Mouse (Mus musculus): ENCODE measurements around the gene Kat2a.

Gene Kat2a

DNA sequence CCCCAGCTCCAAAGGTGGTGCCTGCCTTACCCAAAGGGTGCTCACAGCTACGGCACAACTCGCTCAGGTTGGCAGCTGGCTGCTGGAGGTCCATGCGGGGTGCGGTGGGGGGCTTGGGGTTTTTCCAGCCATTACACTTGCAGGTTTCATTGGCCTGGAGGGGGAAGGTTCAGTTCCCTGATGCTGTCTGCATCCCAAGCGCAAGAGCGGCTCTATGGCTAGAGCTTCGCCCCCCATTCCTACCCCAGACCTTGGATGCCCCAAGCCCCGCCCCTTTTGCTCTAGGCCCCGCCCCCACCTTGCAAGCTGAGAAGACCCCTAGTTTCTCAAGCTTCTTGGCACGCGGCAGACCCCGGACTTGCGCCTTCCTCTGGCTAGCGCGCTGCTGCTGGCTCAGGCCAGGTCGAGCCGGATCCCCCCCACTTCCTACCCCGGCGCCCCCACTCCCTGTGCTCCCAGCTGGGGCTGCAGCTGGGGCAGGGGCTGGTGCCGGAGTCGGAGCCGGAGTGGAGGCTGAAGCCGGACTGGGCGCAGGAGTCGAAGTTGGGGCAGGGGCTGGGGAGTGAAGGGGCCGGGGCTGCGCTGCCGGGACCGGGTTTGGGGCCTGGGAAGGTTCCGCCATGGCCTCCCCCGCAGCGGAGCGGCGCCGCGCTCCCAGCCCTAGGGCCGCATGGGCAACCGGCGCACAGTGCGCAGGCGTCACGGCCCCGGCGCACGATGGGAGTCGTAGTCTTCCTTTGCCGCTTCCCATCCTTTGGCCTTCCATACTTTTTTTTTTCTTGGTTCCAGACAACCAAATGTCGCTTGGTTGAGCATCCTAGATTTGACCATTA is at the start of gene Kat2a:
TSS of gene Kat2a (minus strand) at position 683 of the 833 bp plus-strand sequence.
- peak; percentile 85 for DNase-seq (ENCODE audit: extremely low read depth, insufficient read length, low spot score)

DNA sequence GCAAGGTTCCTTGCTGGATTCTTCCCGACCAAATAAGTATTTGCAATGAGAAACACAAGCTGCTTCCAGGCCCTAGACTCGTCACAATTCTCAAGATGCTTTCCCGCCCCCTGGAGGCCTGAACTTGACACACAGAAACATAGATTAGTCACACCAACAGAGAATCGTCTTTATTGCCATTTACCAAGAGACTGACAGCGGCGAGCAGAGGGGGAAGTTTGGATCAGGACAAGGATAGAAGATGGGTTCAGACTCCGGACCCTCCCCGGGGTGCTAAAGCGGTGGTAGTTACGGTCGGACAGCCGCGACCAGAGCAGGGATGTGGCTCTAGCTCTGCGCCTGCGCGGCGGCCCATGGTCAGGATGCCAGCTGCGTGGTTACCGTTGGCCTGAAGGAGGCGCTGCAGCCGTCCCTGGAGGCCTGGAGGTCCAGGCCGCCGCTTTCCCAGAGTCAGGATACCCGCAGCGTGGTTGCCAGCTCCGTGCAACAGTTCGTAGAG is 49.3 kb upstream of the Kat2a start:
- no peak for DNase-seq (ENCODE audit: extremely low read depth, insufficient read length, low spot score)

DNA sequence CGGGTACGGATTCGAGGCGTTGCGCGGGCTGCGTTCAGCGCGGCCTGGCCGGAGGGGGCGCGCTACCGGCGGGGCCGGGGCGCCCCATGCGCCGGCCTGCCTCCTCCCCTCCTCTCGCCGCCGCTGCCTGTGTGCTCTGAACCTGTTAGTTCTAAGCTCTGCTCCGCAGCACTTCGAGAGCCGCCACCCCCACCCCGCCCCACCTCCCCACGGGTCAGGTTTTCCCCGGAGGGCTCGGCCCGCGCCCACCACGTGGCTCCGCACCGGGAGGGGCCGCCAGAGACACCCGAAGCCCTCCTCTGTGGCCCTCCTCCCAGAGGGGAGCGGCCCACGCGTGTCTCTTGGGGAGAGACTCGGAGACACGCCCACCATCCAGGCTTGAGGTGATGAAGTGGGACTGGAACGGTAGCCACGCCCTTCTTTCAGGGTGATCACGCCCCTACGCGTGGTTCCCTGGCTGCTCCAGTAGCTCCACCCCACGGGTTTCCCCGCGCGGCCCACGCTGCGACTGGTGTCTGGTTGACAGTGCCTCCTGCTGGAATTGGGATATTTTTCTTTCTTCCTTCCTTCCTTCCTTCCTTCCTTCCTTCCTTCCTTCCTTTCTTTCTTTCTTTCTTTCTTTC is 47.5 kb upstream of the Kat2a start, which contains the start of gene Kcnh4:
TSS of gene Kcnh4 (minus strand) at position 332 of the 623 bp plus-strand sequence.
- no peak for DNase-seq (ENCODE audit: extremely low read depth, insufficient read length, low spot score)

DNA sequence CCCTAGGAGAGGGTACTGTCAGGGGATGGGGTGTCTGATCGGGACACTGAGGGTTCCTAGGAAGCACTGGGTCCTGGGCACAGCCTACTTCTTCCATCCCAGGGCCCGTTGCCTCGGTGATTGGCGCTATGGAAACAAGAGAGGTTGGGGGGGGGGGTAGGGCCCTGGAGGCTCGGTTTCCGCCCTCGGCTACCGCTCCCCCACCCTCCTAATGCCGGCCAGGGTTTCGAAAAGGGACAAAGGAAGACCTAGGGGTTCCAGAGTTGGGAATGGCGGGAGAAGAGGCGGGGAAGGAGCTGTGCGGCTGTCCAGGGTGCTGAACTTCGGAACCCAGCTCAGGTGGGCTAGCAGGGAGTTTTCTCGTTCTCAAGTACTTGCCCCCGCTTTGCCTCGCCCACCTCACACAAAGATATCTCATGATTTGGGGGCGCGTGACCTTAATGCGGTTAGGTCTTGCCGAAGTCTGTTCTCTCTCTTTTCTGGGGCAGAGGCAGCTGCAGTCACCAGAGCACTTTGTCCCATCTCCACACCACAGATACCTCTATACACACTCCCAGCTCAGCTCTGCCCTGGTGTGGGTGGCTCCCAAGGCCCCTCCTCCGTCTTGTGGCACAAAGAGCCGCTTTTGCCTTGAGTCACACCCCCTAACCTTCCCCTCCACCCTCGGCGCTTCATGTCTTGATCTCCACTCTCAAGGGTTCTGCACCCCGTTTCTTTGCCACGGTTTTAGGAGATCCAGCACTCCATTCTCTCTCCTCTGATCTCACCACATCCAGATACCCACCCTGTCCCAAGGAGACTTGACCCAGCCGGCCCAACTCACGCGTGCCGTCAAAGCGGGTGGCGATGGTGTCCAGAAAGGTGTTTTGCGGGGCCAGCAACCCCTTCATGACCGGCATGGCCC is 46.7 kb upstream of the Kat2a start:
- no peak for DNase-seq (ENCODE audit: extremely low read depth, insufficient read length, low spot score)

DNA sequence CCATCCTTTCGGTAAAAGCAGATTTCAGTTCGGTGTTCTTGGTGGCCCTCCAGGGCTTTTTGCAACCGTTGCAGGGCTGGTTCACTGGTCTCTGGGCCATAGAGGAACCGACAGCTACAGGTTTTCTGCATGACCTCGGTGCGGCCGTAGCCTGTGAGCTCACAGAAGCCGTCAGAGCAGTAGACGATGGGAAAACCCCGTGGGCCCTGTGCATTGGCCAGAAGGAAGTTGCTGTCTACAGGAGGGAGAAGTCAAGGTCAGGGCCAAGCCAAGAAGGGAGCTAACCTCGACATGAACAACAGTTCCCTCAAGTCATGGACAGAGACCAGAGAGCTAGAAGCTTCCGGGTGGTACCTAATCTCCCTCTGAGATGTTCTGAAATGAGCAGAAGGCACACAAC is 45.3 kb upstream of the Kat2a start:
- no peak for DNase-seq (ENCODE audit: extremely low read depth, insufficient read length, low spot score)

DNA sequence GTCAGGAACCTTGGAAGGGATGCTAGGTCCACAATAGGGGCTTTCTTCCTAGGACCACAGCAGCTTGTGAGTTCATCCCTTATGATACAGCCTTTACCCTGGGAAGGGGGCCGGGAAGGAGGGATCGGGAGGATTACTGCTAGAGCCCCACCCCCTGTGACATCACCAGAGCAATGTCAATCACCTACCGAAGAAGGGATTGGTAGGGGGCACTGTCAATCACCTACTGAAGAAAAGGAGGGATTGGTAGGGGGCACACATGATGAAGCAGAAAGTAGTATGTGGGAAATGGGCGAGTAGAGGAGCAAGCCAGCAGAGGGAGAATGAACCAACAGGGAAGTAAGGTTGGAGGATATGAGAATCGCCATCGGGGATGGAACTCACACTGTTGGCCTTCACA is 44.2 kb upstream of the Kat2a start:
- no peak for DNase-seq (ENCODE audit: extremely low read depth, insufficient read length, low spot score)

DNA sequence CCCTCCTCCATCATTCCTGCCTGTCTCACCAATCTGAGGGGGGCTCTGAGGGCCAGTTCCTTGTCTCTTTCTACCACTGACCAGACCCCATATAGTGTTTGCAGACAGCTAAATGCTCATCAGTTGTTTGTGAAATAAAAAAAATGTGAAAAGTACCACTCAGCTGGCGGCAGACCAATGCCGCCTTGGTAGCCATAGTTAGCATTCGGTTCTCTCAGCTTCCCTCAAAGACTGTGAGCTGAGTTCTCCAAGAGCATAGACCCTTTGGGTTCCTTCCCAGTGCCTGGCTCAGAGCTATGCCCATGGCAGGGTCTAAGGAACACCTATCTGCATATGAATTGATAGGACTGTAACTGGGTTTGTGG is 42.4 kb upstream of the Kat2a start:
- DNase-seq (ENCODE audit: extremely low read depth, insufficient read length, low spot score): no peak

DNA sequence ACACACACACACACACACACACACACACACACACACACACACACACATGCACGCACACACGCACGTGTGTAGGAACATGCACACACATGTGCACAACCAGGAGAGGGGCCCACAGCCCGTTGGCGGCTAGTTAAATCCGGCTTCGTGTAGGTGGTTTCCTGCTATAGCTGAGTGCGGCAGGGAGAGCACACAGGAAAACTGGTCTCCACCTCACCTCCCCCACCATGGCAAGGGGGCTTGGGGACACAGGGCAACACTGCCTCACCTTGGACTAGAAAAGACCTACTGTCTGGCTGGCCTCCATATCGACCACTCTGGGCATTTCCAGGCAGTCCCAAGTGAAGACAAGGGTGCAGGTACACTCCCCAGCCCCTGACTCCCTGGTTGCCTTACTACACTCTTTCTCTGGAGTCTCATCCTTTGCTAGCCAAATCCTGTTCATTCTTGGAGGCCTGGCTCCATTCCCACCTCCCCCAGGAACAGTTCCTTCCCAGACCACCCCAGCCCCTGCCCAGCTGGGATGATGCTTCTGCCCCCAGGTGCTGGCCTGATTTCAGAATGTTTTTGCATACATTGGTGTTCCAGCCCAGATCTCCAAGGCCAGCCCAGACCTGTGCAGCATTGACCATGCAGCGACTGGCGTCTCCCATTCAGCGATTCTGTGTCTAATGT is 41.9 kb upstream of the Kat2a start:
- no peak for DNase-seq (ENCODE audit: extremely low read depth, insufficient read length, low spot score)

DNA sequence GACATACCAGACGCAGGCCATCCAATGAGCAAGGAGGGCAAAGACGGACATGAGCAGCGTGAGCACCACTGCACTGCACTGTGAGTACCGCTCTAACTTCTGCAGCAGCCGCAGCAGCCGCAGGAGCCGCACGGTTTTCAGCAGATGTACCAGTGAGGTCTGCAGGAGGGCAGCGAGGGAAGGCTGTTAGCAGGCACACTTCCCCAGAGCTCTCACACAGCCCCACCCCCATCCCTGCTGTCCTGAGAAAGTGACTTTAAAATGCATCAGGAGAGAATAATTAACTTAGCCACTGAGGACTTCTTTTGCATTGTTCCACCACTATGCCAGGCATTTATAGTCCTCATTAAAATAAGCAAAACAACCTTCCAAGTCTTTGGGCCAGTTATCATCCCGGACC is 40.0 kb upstream of the Kat2a start:
- DNase-seq (ENCODE audit: extremely low read depth, insufficient read length, low spot score): no peak

DNA sequence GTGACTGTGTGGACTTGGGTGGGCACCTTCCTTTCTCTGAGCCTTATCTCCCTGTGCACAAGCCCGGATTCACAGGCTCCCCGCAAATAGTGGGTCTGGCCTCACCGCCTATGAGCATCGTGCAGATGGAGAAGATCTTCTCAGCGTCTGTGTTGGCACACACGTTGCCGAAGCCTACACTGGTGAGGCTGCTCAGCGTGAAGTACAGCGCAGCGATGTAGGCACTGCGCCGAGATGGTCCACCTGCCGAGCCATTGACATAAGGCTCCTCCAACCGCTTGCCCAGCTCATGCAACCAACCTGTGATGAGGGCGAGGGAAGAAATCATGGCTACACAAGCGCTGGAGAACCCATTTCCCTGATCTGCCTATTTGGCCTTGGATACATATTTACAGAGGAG is 37.9 kb upstream of the Kat2a start:
- no peak for DNase-seq (ENCODE audit: extremely low read depth, insufficient read length, low spot score)

DNA sequence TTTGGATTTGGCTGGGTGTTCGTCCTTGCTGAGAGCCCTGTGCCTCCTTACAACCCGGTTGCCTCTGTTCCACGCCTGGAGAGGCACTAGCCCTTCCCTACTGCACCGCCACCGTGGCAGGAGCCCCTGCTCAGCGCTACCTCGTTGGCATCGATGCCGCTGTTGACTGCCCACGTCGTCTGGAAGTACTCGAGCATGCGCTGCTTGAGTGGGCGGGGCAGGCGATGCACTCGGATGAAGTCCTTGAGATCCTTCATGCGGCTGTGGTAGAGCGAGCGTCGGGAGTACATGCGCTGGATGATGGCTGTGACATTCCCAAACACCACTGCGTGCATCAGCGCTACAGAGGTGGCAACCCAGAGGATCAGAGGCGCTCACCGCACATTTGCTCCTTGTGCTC is 37.2 kb upstream of the Kat2a start:
- DNase-seq (ENCODE audit: extremely low read depth, insufficient read length, low spot score): no peak

DNA sequence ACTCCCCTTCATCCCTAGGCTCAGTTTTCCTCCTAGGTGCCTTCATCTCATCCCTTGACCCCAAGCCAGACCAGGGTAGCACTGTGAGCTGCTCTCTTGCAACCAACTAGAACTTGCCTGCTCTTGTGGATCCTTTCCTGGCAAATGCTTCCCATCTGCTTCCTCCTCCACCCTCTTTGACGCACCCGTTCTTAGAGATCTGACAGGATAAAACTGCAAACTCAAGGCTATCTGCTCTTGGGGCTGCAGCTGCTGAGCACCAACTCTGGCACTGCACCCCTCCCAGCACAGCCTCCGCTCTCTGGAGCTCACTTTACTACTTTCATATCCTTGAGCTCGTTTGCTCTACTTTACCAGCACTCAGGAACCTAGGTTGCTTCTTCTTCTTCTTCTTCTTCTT is 36.4 kb upstream of the Kat2a start:
- DNase-seq (ENCODE audit: extremely low read depth, insufficient read length, low spot score): no peak

DNA sequence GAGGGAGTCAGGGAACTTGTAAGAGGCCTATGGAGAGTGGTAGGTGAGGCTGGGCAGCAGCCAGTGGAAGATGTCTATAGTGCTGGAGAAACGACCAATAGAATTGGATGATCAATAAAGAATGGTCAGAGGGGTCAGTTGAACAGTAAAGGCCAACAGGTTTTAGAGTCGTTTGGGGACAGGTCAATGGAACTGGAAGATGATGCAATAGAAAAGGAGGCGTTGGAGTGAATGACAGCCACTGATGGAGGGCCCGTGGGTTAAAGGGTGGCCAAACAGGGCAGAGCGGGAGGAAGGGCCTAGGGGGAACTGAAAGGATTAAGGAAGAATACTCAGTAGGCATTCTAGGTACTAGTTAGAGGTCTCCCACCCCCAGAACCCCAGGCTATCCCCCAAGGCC is 34.8 kb upstream of the Kat2a start:
- DNase-seq (ENCODE audit: extremely low read depth, insufficient read length, low spot score): no peak

DNA sequence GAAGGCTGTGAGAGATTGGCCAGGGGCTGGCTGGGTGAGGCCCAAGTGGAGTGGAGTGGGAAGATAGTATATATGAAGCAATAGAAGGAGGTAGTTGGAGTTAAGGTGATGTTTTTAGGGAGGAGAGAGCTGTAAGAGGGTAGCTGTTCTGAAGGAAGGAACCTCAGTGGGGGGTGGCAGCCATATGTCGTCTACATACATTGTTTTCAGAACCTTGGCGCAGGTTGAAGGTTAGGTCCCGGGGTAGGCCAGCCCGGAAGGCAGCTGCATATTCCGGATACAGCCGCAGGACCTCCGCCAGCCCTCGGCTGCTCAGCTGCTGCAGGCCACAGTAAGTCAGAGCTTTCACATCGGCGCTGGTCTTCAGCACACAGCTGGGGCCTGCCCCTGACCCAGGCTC is 34.3 kb upstream of the Kat2a start:
- no peak for DNase-seq (ENCODE audit: extremely low read depth, insufficient read length, low spot score)

DNA sequence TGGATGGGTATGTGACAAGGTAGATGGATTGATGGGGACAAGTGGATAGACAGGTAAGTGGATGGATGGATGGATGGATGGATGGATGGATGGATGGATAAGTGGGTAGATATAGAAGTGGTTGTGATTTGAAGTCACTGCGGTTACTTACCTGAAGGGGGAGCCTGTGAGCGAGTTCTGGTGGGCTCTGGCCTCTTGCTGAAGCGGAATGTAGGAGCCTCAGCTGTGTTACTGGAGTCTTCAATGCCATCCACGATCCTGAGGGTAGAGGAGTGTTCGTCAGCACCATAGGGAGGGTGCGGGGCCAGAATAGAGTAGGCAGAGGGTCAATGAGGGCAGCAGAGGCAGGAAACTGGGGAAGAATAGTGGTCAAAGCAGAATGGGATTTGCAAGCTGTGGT is 32.8 kb upstream of the Kat2a start:
- DNase-seq (ENCODE audit: extremely low read depth, insufficient read length, low spot score): no peak

DNA sequence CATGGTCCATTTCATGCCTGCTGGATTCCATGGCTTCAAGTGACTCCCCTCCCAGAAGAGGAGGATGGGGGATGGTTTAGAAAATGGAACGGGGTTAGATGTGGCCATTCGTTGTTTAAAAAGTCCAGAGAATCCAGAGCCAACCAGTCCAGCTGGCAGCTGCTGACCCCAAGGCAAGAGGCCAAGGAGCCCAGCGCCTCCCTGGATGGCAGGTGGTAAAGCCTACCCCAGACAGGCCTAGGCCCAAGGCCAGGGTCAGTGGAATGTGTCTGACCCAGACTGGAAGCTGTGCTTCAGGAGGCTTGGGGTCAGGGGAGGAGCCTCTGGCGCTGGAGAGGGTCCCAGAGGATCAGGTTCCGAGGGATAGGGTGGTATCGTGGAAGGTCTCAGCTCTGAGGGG is 29.1 kb upstream of the Kat2a start:
- DNase-seq (ENCODE audit: extremely low read depth, insufficient read length, low spot score): no peak

DNA sequence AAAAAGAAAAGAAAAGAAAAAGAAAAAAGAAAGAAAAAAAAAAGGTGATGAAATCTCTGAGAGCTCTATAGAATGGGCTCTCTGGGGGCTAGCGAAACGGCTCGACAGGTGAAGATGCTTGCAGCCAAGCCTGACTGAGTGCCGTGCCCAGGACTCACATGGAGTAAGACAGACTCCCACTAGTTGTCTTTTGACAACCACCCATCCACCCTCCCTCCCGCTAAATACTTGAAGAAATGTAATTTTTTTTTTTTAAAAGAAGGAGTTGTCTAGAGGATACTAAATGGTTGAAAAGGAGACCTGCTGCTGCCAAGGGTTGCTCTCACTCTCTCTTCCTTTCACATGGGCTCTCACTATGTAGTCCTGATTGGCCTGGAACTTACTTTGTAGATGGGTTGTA is 26.5 kb upstream of the Kat2a start:
- DNase-seq (ENCODE audit: extremely low read depth, insufficient read length, low spot score): no peak

DNA sequence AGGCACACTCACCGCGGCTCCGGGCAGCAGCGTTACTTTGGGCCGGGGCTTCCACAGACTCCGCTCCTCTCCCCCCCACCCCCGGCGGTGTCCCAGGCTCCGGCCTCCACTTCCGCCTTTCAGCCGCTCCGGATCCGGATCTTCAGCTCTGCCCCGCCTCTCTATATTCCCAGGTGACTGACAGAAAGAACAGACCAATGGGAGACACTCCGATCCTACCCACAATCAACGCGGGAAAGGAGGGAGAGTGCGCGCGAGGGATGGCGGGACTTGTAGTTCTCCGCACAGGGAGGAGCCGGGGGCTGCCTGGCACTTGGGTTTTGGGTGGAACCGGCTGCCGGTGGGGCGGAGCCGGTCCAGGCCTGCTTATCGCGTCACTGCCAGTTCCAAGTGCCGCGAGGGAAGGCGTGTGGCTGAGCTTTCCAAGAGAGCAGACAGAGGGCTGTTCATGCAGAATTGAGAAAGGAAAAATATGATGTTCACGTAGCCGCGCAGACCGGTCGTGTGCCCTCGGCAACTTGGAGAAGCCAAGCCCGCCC is 25.9 kb upstream of the Kat2a start, which contains the start of gene Rab5c:
TSS of gene Rab5c (minus strand) at position 150 of the 539 bp plus-strand sequence.
- DNase-seq (ENCODE audit: extremely low read depth, insufficient read length, low spot score): peak; percentile 99

DNA sequence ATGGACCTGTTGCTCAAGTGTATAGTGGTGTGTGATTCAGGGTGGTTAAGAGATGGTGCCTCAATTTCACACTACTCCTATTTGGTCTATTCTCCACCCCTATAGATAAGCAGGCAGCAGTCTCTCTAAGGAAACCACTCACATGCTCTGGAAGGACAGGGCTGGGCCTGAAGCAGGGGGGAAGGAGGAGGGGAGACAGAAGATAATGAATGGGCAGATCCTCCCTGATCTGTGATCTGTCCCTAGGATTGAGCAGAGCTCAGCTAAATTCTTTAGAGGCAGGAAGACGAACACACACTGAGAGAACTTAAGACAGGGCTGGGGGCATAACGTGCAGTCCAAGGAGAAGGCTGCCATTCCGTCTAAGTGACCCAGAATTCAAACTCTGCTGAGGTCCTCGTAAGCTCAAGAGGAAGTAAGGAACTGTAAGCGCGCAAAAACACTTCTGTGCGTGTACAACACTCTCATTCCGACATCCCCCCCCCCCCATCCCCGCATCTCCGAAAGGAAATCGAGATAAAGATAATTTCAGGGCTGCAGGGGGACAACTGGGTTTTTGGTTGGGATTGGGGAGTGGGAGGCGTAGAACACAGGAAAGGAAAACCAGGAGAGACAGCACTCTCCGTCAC is 25.0 kb upstream of the Kat2a start:
- DNase-seq (ENCODE audit: extremely low read depth, insufficient read length, low spot score): no peak

DNA sequence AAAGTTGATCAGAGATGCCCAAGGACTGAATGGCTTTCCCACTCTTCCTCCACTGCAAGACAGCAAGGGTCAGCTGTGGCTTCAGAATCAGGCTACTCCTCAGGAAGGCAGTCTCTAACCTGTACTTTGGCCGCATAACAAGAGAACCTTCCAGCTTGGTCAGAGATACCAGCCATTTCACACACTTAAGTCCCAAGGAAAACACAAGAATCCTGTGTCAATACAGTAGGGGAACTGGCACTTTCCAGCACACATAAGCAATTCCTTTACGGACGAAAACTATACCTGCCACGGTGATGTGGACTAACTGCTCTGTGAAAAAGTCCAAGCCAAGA is 24.4 kb upstream of the Kat2a start:
- no peak for DNase-seq (ENCODE audit: extremely low read depth, insufficient read length, low spot score)

Data from 3134 (cell line).